Mouse (Mus musculus) Muller cell, postnatal 12 days (primary cell): ENCODE measurements around the gene Fto.

Experiments
- DNase-seq: peaks from one replicate; pipeline ENCODE4 v3.0.0-alpha.2; 2015; ENCODE audit errors: inconsistent ontology term

Gene Fto

DNA sequence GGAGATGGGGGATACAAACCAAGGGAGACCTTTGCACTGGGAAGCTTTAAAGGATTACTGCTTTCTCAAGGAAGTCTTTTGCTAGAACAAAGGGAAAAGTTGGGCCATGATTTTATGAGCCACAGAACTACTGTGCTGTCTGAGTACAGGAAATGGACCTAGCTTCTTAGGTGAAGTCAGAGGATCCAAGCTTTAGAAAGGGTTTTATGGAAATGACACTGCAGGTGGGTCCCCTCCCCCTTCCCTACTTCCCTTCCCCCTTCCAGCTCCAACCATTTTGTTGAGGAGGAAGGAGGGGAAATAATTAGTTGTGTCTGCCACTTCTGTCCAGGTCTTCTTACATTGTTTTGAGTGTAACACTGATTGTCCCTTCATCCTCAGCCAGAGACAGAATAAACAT is 182.7 kb downstream of the Fto start:
- DNase-seq, result no peak

DNA sequence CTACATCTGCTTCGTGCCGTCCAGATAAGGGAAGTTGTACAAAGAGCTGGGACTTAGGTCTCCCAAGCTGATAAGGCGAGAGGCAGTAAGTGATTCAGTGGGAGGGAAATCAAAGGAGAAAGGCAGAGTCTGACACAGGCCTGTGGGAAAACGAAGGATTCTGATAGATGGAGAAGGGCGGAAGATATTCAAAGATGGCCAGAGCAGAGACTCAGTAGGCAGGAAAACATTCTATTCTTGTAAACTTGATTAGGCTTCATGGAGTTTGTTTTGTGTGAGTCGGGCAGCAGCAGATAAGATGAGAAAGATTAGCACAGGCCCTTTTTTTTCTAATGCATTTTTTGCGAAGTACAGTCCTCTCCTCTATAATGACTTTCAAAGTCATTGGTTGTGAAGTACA is 183.6 kb downstream of the Fto start:
- no peak for DNase-seq

DNA sequence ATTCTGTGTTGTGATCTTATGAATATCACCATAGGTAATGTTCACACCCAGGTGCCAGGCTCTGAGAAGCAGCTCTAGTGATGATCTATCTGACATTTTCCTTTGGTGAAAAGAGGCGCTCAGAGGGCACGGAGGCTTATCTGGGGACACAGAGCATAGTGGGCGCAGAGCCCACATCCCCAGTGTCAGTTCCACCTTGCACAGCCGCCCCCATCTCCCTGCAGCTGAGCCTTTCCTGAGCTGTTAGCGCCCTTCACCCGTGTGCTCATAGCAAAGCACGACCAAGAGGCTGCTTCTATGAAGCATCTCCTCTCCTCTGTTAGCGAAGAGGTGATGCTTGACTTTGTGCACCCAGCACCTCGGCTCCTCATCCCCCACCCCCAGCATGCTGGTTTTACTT is 185.3 kb downstream of the Fto start:
- DNase-seq, result no peak

DNA sequence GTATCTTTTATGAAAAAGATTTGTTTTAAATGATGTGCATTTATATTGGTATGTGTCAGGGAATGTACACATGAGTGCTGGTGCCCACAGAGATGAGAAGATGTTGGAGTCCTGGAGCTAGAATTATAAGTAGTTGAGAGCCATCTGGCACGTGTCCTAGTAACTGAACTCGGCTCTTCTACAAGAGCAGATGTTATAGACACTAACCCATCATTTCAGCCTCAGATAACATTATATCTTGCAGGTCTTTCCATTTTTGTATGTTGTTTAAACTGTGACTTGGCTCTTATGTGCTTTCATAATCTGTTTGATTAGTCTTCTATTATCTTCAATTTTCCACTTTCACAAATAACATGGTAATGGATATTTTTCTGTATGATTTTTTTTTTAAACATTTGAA is 186.0 kb downstream of the Fto start:
- DNase-seq, result no peak

DNA sequence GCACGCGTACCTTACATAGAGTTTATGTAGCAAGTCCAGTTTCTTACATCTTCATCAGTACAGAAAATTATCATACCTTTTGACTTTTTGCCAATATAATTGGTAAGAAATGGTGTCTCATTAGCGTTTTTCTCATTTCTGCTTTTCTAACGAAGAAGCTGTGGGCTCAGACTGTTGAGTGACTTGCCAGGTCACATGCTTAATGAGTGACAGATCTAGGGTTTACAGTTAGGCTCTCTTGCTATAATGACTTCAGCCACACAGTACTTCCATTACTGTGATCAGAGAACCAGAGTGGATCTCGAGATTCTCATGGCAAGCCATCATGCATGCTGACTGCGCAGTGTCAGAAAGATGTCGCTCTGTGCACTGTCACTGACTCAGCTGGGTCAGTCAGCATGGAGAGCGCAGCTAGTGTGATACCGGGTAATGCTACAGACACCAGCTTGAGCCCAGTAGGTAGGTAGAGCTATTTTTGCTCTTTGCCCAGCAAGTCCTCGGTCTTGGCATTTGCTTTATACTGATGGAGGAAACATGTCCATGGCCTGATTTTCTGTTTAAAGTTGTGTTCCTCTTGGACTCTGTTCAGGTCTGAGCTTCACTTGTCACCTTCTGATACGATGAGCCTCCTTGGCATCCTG is 188.8 kb downstream of the Fto start:
- DNase-seq, result no peak

DNA sequence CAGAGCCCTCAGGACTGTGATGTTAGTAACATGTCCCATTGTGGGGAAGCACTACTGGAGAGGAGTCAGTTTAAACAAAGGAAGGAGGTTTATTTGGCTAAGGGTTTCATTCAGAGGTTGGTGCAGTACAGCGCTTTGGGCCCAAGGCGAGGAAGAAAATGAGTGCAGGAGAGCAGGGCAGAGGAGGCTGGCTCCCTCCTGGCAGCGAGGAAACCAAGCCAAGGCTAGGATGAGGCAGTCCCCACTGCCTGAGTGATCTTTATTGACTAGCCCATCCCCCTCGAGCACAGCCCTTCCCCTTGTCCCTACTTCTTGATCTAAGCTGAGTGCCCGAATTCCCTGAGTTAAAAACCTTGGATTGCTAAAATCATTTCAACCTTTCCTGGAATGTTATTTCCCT is 189.5 kb downstream of the Fto start:
- no peak for DNase-seq

DNA sequence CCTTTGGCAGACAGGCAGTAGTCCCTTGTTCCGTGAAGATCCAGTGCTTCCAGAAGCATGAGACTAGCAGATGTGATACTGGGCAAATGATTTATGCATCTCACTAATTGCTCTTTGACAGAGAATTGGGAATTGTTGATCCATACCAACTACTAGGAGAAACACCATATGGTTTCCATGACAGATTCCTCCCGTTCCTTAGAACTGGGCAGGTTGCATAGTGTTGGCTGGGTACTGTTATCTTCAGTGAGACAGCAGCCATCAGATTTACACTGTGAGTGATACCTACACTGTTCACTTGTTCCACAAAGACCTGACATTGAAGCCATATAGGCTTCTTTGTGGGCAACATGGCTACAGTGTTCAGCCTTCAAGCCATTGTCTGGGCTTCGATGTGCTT is 191.0 kb downstream of the Fto start:
- DNase-seq, result no peak

DNA sequence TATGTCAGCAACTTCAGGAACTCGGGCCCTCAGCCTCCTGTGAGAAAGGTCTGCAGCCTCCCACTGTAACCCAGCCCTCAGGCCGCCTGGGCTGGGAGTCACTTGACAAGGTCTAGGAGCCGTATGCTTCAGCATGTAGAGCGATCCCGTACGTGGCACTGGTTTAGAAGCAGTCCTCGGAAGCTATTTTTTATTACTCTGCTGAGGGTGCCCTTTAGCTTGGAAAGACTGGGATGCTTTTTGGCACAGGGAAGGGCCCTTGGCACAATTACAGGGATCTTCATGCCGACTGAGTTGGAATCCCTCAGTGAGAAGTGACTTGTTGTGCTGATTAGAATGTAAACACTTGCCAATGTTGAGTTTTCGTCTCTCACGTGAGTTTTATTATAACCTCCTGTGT is 191.6 kb downstream of the Fto start:
- peak; percentile 49 for DNase-seq

DNA sequence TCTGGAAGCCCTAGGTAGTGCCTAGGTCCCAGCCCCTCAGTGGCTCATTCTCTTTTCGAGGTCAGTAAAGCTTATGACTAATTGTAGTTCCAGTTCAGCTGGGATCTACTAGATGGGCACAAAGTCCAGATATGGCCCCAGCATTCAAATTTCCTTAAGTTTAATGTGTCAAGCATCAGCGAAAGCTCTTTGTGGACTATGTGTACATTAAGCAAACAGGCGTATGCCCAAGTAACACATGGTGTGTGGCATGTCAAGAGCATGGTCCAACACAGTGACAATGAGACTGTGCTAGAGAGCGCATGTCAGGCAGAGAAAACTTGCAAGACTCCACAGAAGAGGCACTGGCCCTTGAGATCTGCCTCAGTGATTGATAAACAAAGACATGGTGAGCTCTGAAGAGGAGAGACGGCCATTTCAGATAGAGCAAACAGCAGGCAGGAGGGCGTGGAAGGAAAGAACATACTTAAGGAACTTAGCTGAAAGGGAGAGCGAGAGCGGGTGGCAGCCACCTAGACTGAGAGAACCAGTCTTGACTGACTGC is 192.2 kb downstream of the Fto start:
- no peak for DNase-seq

DNA sequence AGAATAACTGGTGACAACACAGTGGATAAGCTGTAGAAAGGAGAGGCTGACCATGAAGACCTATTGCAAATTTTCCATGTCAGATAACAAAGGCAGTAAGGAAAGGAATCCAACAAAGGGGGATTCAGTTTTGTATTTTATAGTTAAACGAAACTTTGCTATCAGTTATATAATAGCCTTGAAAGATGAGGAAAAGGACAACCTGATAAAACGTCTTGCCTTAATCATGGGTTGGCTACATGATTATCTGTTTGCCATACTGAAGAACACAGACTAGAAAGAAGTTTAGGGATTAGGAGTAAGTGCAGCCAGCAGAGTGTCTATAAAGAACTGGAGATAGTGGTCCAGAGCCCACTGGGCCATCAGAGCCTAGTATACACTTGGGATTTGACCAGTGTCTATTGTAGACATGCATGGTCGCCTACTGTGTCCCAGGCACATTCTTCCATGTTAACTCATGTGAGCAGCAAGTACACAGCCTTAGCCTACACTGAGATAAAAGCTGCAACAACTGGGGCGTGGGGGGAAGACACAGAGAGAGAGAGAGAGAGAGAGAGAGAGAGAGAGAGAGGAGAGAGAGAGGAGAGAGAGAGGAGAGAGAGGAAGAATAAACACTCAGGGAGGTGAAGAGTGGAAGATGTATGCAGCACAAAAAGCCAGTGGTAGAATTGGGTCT is 192.8 kb downstream of the Fto start:
- DNase-seq, result no peak

DNA sequence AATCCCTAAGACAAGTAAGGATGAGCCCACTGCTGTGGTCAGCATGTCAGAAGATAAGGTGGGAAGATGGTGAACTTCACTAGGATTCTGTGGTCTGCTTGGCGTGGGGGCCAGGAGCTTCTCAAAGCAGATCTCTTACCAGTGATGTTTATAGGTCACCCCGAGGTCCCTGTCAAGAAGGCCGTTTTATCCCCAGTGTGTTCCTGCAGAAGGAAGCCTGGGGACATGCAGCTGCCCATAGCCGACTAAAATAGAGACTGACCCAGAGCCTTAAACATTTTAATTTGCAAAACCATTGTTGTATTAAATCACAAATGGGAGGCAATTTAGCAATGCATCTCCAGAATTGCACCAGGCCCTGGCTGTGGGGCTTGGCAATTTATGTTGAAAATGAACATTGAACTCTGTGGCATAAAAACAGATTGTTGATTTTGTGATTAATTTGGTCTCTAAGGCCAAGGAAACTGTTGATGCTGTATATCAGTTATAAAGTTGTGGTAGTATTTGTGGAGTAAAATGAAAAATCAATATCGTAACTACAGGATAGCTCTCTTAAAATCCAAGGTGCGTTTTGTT is 193.4 kb downstream of the Fto start:
- DNase-seq, result no peak

DNA sequence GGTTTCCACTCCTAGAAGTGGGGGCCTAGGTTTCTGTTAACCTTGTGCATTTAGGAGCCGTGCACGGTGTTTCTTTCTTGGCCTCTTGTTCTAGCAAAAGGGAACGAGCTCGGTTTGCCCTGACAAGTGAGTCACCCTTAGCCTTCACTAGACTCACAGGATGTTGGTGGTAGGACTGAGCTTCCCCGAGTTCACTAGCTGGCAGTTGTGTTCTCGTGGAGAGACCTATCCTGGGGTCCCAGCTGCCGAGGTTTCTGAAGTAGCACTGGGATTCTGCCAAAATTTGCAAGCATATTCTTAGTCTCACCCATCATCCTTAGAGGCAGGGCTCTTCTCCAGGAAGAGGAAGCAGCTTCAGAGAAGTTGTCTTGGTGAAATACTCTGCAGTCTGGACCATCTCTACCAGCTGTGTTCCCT is 194.4 kb downstream of the Fto start:
- no peak for DNase-seq

DNA sequence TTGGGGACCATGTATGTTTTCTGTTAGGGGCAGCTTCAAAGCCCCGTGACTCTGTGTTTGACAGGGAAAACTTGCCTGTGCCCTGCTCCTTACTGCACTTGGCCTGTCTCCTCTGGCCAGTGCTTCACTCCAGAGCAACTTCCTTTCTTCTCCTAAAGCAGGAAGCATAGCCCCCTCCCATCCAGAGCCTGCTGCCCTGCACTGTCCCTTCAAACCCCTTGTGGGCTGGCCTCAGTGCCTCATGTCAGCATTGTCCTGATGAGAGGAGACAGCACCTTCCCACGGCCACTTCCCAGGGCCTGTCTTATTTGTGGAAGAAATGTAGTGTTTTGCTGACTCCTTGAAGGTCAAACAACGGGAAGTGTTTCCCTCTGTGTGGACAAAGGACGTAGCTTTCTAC is 195.0 kb downstream of the Fto start:
- DNase-seq, result no peak

DNA sequence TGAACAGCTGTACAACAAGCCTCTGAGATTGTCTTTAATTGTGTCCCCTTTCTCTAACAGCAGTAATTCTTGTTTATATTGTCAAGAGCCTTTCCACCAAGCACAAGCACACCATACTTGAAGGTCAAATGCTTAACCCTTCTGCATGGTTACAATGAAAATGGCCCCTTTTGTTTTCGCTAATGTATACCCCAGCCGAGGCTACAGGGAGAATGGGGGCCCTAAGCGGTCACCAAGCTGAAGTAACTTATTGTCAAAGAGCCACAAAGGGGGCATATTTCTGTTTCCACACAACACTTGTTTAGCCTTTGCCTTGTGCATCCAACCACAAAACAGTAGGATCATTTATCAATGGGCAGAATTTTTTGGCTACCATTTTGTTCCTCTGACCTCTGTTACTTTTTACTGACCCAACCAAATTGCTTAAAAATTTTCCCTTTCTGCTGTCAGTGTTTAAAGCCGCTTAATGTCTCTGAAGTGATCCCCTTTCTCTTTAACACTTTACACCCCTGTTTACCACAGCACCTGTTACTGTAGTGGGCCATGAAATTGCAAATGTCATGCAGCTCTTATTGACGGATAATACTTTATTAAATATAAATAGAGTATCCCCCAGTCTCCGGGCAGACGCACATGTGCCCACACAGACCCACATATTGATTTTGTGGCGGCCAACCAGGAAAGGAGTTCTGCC is 196.0 kb downstream of the Fto start:
- peak; percentile 41 for DNase-seq

DNA sequence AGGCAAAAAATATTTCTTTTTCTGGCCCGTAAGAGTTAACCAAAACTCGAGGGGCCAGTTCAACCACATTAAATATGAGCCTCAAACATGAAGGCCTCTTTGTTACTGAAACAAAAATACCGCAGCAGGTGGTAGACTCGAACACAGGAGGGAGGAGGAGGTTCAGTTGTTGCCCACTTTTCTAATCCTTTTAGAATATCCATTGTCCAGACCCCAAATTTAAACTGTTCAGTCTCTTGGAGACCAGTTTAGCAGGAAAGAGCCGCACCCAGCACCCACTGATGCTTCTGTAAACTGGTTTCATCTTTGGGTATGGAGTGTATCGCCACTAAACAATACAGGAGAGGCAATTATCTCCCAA is 196.6 kb downstream of the Fto start:
- peak; percentile 54 for DNase-seq

DNA sequence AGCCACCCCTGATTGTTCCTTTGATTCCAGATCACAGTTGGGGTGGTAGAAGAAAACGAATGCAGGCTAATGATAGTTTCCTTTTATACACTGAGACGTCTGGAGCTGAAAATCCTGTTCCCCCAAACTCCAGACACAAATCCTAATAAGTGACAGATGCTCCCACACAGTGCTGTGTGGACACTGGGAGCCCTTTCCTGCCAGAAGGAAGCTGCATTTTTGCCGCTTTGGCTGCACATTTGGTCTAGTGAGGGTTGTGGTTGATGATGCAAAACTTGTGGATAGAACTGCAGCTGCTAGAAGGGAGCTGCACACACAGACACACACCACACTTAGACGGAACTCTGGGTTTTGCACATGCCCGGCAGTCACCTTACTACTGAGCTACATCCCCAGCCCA is 197.4 kb downstream of the Fto start:
- no peak for DNase-seq

DNA sequence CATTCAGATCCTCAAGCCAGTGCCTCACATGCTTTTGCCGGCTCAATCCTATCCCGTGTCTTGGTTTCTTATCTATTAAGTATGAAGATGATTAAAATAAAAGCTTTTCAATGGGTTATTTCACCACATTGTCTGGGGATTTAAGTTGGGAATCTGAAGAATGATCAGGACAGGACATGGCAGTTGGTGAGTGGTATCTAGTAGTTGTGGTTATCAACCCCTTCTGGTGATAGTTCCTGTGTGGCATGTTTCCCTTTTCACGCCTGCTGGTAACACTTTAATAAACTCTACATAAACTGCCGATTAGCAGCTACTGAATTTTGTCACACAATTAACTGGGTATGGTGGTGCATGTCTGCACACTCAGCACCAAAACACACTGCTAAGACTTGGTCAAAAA is 198.6 kb downstream of the Fto start:
- no peak for DNase-seq

DNA sequence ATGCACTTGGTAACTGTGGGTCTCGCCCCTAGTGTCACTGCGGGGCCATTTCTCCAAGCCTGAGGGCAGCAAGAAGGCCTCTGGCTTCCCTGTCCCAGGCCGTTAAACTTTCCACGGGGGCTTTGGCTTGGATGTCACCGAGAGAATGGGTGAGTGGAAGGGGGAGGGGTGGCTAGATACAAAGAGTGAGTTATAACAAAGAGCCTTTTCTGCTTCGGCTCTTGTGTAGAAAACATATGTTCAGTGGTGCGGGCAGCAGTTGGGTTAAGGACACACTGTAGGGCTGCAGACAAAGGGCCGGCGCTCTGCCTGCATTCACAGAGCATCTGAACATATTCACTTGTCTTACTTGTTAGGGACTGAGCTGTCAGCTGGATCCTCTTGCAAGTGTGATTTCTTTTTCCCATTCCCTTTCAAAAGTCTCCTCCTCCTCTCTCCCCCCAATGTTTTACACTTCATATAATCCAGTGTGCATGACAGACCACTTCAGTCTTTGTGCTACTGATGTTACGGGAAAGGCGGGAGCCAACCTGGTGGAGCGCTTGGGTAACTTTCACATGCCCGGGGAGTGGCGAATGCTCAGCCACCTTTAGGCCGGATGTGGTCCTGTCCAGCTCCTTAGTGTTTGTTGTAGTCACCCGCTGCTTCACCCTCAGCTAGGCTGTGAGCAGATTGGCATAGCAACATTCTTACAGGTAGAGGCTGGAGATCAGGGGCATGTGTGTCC is 201.6 kb downstream of the Fto start:
- peak; percentile 55 for DNase-seq

DNA sequence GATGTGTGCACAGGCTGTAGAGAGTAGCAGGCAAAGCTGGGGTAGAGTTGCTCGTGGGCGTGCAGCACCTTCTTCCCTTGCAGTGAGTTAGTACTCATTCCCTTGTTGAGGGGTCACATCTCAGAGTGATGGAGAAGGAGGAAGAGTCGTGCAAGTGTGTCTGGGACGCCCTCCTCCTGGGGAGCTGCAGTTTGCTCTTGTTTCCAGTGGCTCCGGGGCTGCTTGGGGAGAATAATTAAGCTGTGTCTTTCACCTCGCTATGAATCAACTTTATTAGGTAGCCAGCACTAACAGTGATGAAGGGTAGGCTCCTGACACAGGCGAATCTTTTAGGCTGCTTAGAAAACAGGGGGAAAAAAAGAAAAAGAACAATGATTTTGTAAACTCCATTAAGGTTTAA is 203.1 kb downstream of the Fto start:
- DNase-seq, result no peak

DNA sequence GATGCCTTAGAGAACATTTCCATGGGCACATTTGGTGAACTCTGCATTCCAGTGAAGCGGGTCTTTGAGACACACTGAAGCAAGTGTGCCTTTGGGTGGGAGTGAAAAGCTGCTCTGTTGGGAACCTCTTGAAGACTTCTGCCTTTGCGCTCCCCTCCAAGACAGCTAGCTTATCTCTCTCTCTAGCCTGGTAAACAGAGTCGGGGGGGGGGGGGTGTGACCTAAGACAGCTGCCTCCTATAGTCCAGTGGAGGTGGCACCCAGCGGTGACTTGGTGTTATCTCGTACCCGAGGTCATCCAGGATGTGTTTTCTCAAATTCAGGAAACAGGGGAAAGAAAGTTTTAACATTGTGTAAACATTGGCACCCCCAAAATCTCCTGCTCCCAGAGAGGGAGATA is 204.8 kb downstream of the Fto start:
- DNase-seq, result no peak

DNA sequence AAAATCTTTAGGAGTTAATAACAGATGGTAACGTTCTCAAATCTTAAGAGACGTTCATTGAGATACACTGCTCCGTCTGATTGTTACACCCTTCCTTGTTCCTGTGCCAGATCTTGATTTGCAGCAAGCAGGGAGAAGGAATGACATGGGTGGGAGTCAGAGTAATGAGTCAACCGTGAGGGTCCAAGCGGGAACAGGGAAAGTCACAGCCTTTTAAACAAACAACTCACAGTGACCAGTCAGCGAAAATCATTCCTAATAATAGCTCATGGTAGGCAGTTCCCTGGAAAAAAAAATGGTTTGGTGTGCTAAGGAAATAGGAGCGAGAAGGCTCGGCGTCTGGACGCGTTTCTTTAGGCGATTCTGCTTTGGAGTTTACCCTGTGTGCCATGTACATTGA is 208.9 kb downstream of the Fto start:
- DNase-seq, result no peak
